Comparison of ENCODE assay signal across 8 mouse cellular contexts in genomic region chr15:86234517-86235441, GRCm38 (mm10). TPM values are rescaled to one million over a fixed set of nuclear protein-coding genes. Genes with fewer than 3 reads are reported as not detected.
DNase-seq lines count a peak whose midpoint lies in the region.

No protein-coding gene starts in this region.

- intact Hi-C loops in heart, postnatal 14 days (cut with DNase I), result no loop called here

- DNase-seq in frontal cortex, postnatal 36 days (ENCODE audit: low spot score in 2 of 2), result peak; percentile 55 to 83
- DNase-seq in frontal cortex, postnatal 25 days (ENCODE audit: low spot score in 2 of 2), result no peak
- peak; percentile 83 for DNase-seq in right cerebral cortex, adult 18-20 months
- DNase-seq in right cerebral cortex, postnatal 14 days, result no peak
- peak; percentile 30 to 38 for DNase-seq in heart, postnatal 14 days
- DNase-seq in thymus, postnatal 25 days, result peak; percentile 52
- no peak for DNase-seq in embryo, embryonic 9.5 days (ENCODE audit: extremely low spot score)
- DNase-seq in ovary, adult 18-20 months (ENCODE audit: low spot score), result no peak

RNA-seq across cellular contexts. Expression of gene Tbc1d22a, which starts 20.5 kb away (rescaled TPM):
- 10 to 100 TPM; 18.6 to 21.1 TPM for total RNA-seq in heart, postnatal 14 days (2021)

RNA-seq across cellular contexts. Expression of gene Cerk, which starts 48.8 kb away (rescaled TPM):
- total RNA-seq in heart, postnatal 14 days (2021), result 10 to 100 TPM; 32.8 to 39.2 TPM

Comparison
In these comparisons a context has a peak if more than half of its experiments do, and no peak if none do; other contexts are left out.
1. DNase-seq: peak in frontal cortex, postnatal 36 days (2 of 2), right cerebral cortex, adult 18-20 months (single experiment), heart, postnatal 14 days (2 of 2) and thymus, postnatal 25 days (single experiment); none in frontal cortex, postnatal 25 days (0 of 2), right cerebral cortex, postnatal 14 days (single experiment), embryo, embryonic 9.5 days (single experiment) and ovary, adult 18-20 months (single experiment).